In genomic region chr2:5577399-5578129, GRCm38 (mm10) we compare ENCODE assay signal across 8 mouse cellular contexts.
DNase-seq lines count a peak whose midpoint lies in the region; ATAC-seq lines count a peak whose summit lies in the region.

No protein-coding gene starts in this region.

- no peak overlapping the region for H3K27ac ChIP-seq in hindbrain, embryonic 15.5 days (replicated peaks)

- H3K27me3 ChIP-seq in hindbrain, embryonic 15.5 days = no peaks in the 10 kb centered on the region

- 43% methylated on average over 9 of the region's 9 CpGs for WGBS in hindbrain, embryonic 15.5 days

- no peak overlapping the region for H3K4me3 ChIP-seq in hindbrain, embryonic 15.5 days

- H3K36me3 ChIP-seq in hindbrain, embryonic 15.5 days = no peaks in the 10 kb centered on the region

- H3K4me1 ChIP-seq in hindbrain, embryonic 15.5 days (replicated peaks) = peaks cover 17% of the 10 kb centered on the region

- peak; percentile 92 for DNase-seq in heart, adult 11 months
- no peak for DNase-seq in heart, postnatal 14 days
- DNase-seq in cerebellum, adult 8-10 months = peak; percentile 36
- DNase-seq in lung, postnatal 4 days = peak; percentile 72 to 82
- no peak for DNase-seq in left cerebral cortex, adult 11 months (ENCODE audit: low spot score)
- DNase-seq in gastrocnemius, postnatal 25 days = no peak
- no peak for DNase-seq in urinary bladder, postnatal 14 days (ENCODE audit: low spot score)

- intact Hi-C loops in heart, postnatal 14 days (cut with DNase I) = no loop called here

- peak; percentile 50 for ATAC-seq in hindbrain, embryonic 15.5 days (ENCODE audit: low FRiP score, low read depth)

- H3K9ac ChIP-seq in hindbrain, embryonic 15.5 days = no peak overlapping the region

- no peak overlapping the region for H3K4me2 ChIP-seq in hindbrain, embryonic 15.5 days

- H3K9me3 ChIP-seq in hindbrain, embryonic 15.5 days = no peaks in the 10 kb centered on the region

Comparison
In these comparisons a context has a peak if more than half of its experiments do, and no peak if none do; other contexts are left out.
1. DNase-seq: peak in heart, adult 11 months (single experiment), cerebellum, adult 8-10 months (single experiment) and lung, postnatal 4 days (2 of 2); none in heart, postnatal 14 days (0 of 2), left cerebral cortex, adult 11 months (single experiment), gastrocnemius, postnatal 25 days (single experiment) and urinary bladder, postnatal 14 days (single experiment).